Mouse (Mus musculus): ENCODE results near the gene Hectd4. TPM values are rescaled to one million over a fixed set of nuclear protein-coding genes. Genes with fewer than 3 reads are reported as not detected.
"Not testable (repeated sequence)": the region's sequence is repeated elsewhere in the genome, so short reads cannot be mapped to it uniquely, and the experiment has no call there.

Gene Hectd4
- polyA plus RNA-seq, 1 experiment from 2014 or later: 5.2 TPM

- peak overlapping the region; percentile 71 for H3K4me2 ChIP-seq
- no peak for ATAC-seq (replicated peaks; ENCODE audit: low FRiP score)
- 9% methylated on average over 17 of the region's 17 CpGs for WGBS
- no peaks in the 10 kb centered on the region for H3K36me3 ChIP-seq
- no peaks in the 10 kb centered on the region for H3K9me3 ChIP-seq (replicated peaks)
- H3K9ac ChIP-seq: peak overlapping the region; percentile 91
- H3K27me3 ChIP-seq: 0 out of 2 replicates have a peak, but pooled peaks cover 3% of the 10 kb centered on the region
- H3K27ac ChIP-seq: peak overlapping the region; percentile 87
- H3K4me1 ChIP-seq: peaks cover 34% of the 10 kb centered on the region
- H3K4me3 ChIP-seq (replicated peaks): peak overlapping the region; percentile 97
Measured at GRCm38 (mm10) chr5:121191584-121191906, 28.5 kb upstream of the Hectd4 start.

GRCm38 (mm10) chr5:121194173-121194572, 25.8 kb upstream of the Hectd4 start:
- no peak overlapping the region for H3K27ac ChIP-seq
- no peaks in the 10 kb centered on the region for H3K9me3 ChIP-seq (replicated peaks)
- no peak overlapping the region for H3K4me2 ChIP-seq
- no peak overlapping the region for H3K9ac ChIP-seq
- H3K27me3 ChIP-seq: 0 out of 2 replicates have a peak, but pooled peaks cover 3% of the 10 kb centered on the region
- no peak overlapping the region for H3K4me3 ChIP-seq (replicated peaks)
- H3K4me1 ChIP-seq: peaks cover 14% of the 10 kb centered on the region
- ATAC-seq (replicated peaks; ENCODE audit: low FRiP score): no peak
- 38% methylated on average over 1 of the region's 1 CpGs for WGBS
- H3K36me3 ChIP-seq: no peaks in the 10 kb centered on the region

- peaks cover 7% of the 10 kb centered on the region; the same call in 1 of the 2 replicates for H3K27me3 ChIP-seq
- no peak for ATAC-seq (replicated peaks; ENCODE audit: low FRiP score)
- 0 out of 2 replicates have a peak, but pooled peaks cover under 1% of the 10 kb centered on the region for H3K4me1 ChIP-seq
- 41% methylated on average over 5 of the region's 5 CpGs for WGBS
- no peak overlapping the region for H3K27ac ChIP-seq
- no peaks in the 10 kb centered on the region for H3K36me3 ChIP-seq
- no peaks in the 10 kb centered on the region for H3K9me3 ChIP-seq (replicated peaks)
- H3K4me3 ChIP-seq (replicated peaks): no peak overlapping the region
- H3K9ac ChIP-seq: no peak overlapping the region
- H3K4me2 ChIP-seq: no peak overlapping the region
Measured at GRCm38 (mm10) chr5:121196764-121197163, 23.3 kb upstream of the Hectd4 start.

- Histone ChIP-seq H3K36me3 (no peaks in the 10 kb centered on the region), H3K9me3 (replicated peaks) (no peaks in the 10 kb centered on the region), H3K27me3 (peaks cover 7% of the 10 kb centered on the region; the same call in 1 of the 2 replicates), H3K4me1 (no peaks in the 10 kb centered on the region), H3K27ac (no peak overlapping the region), H3K4me2 (no peak overlapping the region), H3K4me3 (replicated peaks) (no peak overlapping the region), H3K9ac (no peak overlapping the region)
- WGBS: 87% methylated on average over 2 of the region's 2 CpGs
- no peak for ATAC-seq (replicated peaks; ENCODE audit: low FRiP score)
Measured at GRCm38 (mm10) chr5:121197337-121197736, 22.7 kb upstream of the Hectd4 start.

- no peaks in the 10 kb centered on the region for H3K4me1 ChIP-seq
- H3K27me3 ChIP-seq: peaks cover 7% of the 10 kb centered on the region; the same call in 1 of the 2 replicates
- no peak overlapping the region for H3K4me3 ChIP-seq (replicated peaks)
- H3K9ac ChIP-seq: no peak overlapping the region
- H3K27ac ChIP-seq: no peak overlapping the region
- no peak overlapping the region for H3K4me2 ChIP-seq
- ATAC-seq (replicated peaks; ENCODE audit: low FRiP score): no peak
- WGBS: 86% methylated on average over 5 of the region's 5 CpGs
- no peaks in the 10 kb centered on the region for H3K9me3 ChIP-seq (replicated peaks)
- H3K36me3 ChIP-seq: no peaks in the 10 kb centered on the region
Measured at GRCm38 (mm10) chr5:121198376-121198775, 21.6 kb upstream of the Hectd4 start.

- no peaks in the 10 kb centered on the region for H3K9me3 ChIP-seq (replicated peaks)
- H3K27ac ChIP-seq: no peak overlapping the region
- H3K4me3 ChIP-seq (replicated peaks): no peak overlapping the region
- WGBS: 51% methylated on average over 3 of the region's 3 CpGs
- peaks cover 13% of the 10 kb centered on the region for H3K36me3 ChIP-seq
- H3K9ac ChIP-seq: no peak overlapping the region
- no peak overlapping the region for H3K4me2 ChIP-seq
- peaks cover 16% of the 10 kb centered on the region for H3K4me1 ChIP-seq
- no peak for ATAC-seq (replicated peaks; ENCODE audit: low FRiP score)
- peaks cover 4% of the 10 kb centered on the region; the same call in 1 of the 2 replicates for H3K27me3 ChIP-seq
Measured at GRCm38 (mm10) chr5:121201739-121202138, 18.3 kb upstream of the Hectd4 start.

GRCm38 (mm10) chr5:121202467-121202866, 17.6 kb upstream of the Hectd4 start:
- Histone ChIP-seq H3K4me1 (peaks cover 22% of the 10 kb centered on the region), H3K36me3 (peaks cover 20% of the 10 kb centered on the region), H3K27me3 (peaks cover 4% of the 10 kb centered on the region; the same call in 1 of the 2 replicates), H3K27ac (no peak overlapping the region), H3K4me2 (no peak overlapping the region), H3K9ac (no peak overlapping the region), H3K4me3 (replicated peaks) (no peak overlapping the region), H3K9me3 (replicated peaks) (no peaks in the 10 kb centered on the region)
- no peak for ATAC-seq (replicated peaks; ENCODE audit: low FRiP score)
- WGBS: 88% methylated on average over 1 of the region's 1 CpGs

- Histone ChIP-seq H3K4me3 (replicated peaks) (peak within 1 kb of the TSS; percentile 96), H3K4me1 (peaks cover 29% of the 10 kb centered on the region), H3K36me3 (peaks cover 39% of the 10 kb centered on the region), H3K27me3 (peaks cover 2% of the 10 kb centered on the region; the same call in 1 of the 2 replicates), H3K9ac (peak within 1 kb of the TSS; percentile 98), H3K27ac (peak within 1 kb of the TSS; percentile 86), H3K9me3 (replicated peaks) (no peaks in the 10 kb centered on the region), H3K4me2 (peak within 1 kb of the TSS; percentile 70)
- peak; percentile 90 for ATAC-seq (replicated peaks; ENCODE audit: low FRiP score)
- WGBS: 1% methylated on average over 52 of the region's 52 CpGs
Measured at GRCm38 (mm10) chr5:121204132-121205089, 15.6 kb upstream of the Hectd4 start, which contains the start of gene Rpl6. Rpl6 (plus strand) TSS chr5:121204481.

- ATAC-seq (replicated peaks; ENCODE audit: low FRiP score); H3K27me3 ChIP-seq; H3K27ac ChIP-seq; H3K9me3 ChIP-seq (replicated peaks): not testable (repeated sequence)
- H3K9ac ChIP-seq: peak overlapping the region; percentile 98
- 68% methylated on average over 8 of the region's 10 CpGs for WGBS
- H3K4me2 ChIP-seq: peak overlapping the region; percentile 70
- peak overlapping the region; percentile 96 for H3K4me3 ChIP-seq (replicated peaks)
- H3K4me1 ChIP-seq: peaks cover 29% of the 10 kb centered on the region
- H3K36me3 ChIP-seq: peaks cover 52% of the 10 kb centered on the region
Measured at GRCm38 (mm10) chr5:121205537-121206130, 14.4 kb upstream of the Hectd4 start.

- 65% methylated on average over 9 of the region's 9 CpGs for WGBS
- peaks cover 61% of the 10 kb centered on the region for H3K36me3 ChIP-seq
- H3K4me2 ChIP-seq: peak overlapping the region; percentile 70
- H3K4me1 ChIP-seq: peaks cover 29% of the 10 kb centered on the region
- H3K9ac ChIP-seq: peak overlapping the region; percentile 98
- no peaks in the 10 kb centered on the region for H3K27me3 ChIP-seq
- no peaks in the 10 kb centered on the region for H3K9me3 ChIP-seq (replicated peaks)
- H3K27ac ChIP-seq: no peak overlapping the region
- H3K4me3 ChIP-seq (replicated peaks): peak overlapping the region; percentile 96
- no peak for ATAC-seq (replicated peaks; ENCODE audit: low FRiP score)
Measured at GRCm38 (mm10) chr5:121206540-121206939, 13.5 kb upstream of the Hectd4 start.

GRCm38 (mm10) chr5:121206984-121207383, 13.0 kb upstream of the Hectd4 start:
- no peak overlapping the region for H3K27ac ChIP-seq
- peaks cover 65% of the 10 kb centered on the region for H3K36me3 ChIP-seq
- no peaks in the 10 kb centered on the region for H3K27me3 ChIP-seq
- no peak for ATAC-seq (replicated peaks; ENCODE audit: low FRiP score)
- no peaks in the 10 kb centered on the region for H3K9me3 ChIP-seq (replicated peaks)
- H3K4me2 ChIP-seq: peak overlapping the region; percentile 70
- H3K9ac ChIP-seq: no peak overlapping the region
- peaks cover 29% of the 10 kb centered on the region for H3K4me1 ChIP-seq
- 63% methylated on average over 3 of the region's 3 CpGs for whole genome bisulfite sequencing
- H3K4me3 ChIP-seq (replicated peaks): peak overlapping the region; percentile 96; the same call in 1 of the 2 replicates

Measured in kidney, embryonic 15.5 days (tissue).